Mouse (Mus musculus): ENCODE measurements around the gene Zbtb43. TPM values are rescaled to one million over a fixed set of nuclear protein-coding genes. Genes with fewer than 3 reads are reported as not detected.

Zbtb43 gene
- polyA plus RNA-seq, 1 experiment: 14.2 TPM

DNA sequence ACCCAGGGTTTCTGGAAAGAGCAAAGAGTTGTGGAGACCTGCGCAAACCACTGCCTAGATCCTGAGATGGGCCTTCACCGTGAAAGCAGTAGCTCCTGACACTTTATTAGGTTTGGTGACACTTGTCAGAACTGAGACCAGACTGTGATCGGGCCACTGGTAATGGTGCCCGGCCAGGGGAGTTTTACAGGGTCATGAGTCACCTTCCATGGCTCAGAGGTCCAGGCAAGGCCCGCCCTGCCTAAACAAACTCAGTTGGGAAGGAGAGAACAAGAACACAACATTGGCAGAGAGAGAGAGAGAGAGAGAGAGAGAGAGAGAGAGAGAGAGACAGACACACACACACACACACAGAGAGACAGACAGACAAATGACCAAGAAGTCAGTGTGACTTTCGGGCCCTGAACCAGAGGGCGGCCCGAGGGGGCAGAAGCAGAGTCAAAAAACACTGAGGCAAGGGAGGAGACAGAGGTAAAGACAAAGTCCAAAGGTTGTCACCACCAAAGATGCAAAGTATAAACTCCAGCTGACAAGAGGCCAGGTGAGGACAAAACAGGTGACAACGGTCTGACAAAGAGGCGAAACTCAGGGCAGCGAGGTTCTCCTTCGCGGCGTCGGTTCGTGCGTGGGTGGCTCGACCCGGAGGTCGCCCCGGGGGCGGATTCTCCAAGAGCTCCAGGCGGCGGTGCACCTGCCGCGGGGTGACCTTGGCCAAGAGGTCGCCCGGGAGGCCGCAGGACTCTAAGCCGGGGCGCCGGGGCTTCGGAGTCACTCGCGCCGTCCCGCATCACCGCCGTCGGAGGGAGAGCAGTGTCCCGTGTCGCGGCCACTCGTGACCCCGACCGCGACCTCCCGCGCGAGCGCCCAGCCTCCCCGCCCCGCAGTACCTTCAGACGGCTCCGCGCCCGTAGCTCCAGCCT lies 553 bp downstream of the Zbtb43 start:
- 2% methylated on average over 57 of the region's 57 CpGs for WGBS
- Histone ChIP-seq H3K27ac (ENCODE audit: insufficient read depth, low read depth, low read length) (peak overlapping the region; percentile 93), H3K4me1 (ENCODE audit: control insufficient read depth, insufficient read depth, low read length) (peaks cover 21% of the 10 kb centered on the region), H3K36me3 (ENCODE audit: control insufficient read depth, insufficient read depth, low read length) (peaks cover 2% of the 10 kb centered on the region), H3K4me3 (ENCODE audit: insufficient read depth, low read depth, low read length) (peak overlapping the region; percentile 95), H3K27me3 (replicated peaks; ENCODE audit: control insufficient read depth, insufficient read depth, low read length) (no peaks in the 10 kb centered on the region)
- no peak for TF ChIP-seq POLR2A (IDR thresholded peaks at IDR 0.05; ENCODE audit: low read depth, low read length)
- no peak for TF ChIP-seq CTCF (conservative IDR thresholded peaks at IDR 0.05; ENCODE audit: insufficient read depth, insufficient read length, low read depth, low read length)
- DNase-seq: peak; percentile 85

- no peak overlapping the region for H3K4me3 ChIP-seq (ENCODE audit: insufficient read depth, low read depth, low read length)
- DNase-seq: peak; percentile 73
- TF ChIP-seq CTCF (conservative IDR thresholded peaks at IDR 0.05; ENCODE audit: insufficient read depth, insufficient read length, low read depth, low read length) (no peak), POLR2A (IDR thresholded peaks at IDR 0.05; ENCODE audit: low read depth, low read length) (no peak)
- H3K27me3 ChIP-seq (replicated peaks; ENCODE audit: control insufficient read depth, insufficient read depth, low read length): no peaks in the 10 kb centered on the region
- peaks cover 2% of the 10 kb centered on the region for H3K36me3 ChIP-seq (ENCODE audit: control insufficient read depth, insufficient read depth, low read length)
- H3K27ac ChIP-seq (ENCODE audit: insufficient read depth, low read depth, low read length): no peak overlapping the region
- peaks cover 26% of the 10 kb centered on the region for H3K4me1 ChIP-seq (ENCODE audit: control insufficient read depth, insufficient read depth, low read length)
- WGBS: 30% methylated on average over 4 of the region's 4 CpGs
These were observed 2.4 kb downstream of the Zbtb43 start for GRCm38 (mm10) chr2:33465966-33466365.

- WGBS: 51% methylated on average over 5 of the region's 5 CpGs
- TF ChIP-seq CTCF (conservative IDR thresholded peaks at IDR 0.05; ENCODE audit: insufficient read depth, insufficient read length, low read depth, low read length) (no peak), POLR2A (IDR thresholded peaks at IDR 0.05; ENCODE audit: low read depth, low read length) (no peak)
- Histone ChIP-seq H3K4me1 (ENCODE audit: control insufficient read depth, insufficient read depth, low read length) (peaks cover 26% of the 10 kb centered on the region), H3K4me3 (ENCODE audit: insufficient read depth, low read depth, low read length) (no peak overlapping the region), H3K36me3 (ENCODE audit: control insufficient read depth, insufficient read depth, low read length) (peaks cover 2% of the 10 kb centered on the region), H3K27me3 (replicated peaks; ENCODE audit: control insufficient read depth, insufficient read depth, low read length) (no peaks in the 10 kb centered on the region), H3K27ac (ENCODE audit: insufficient read depth, low read depth, low read length) (no peak overlapping the region)
- peak; percentile 20 for DNase-seq
These were observed 3.1 kb downstream of the Zbtb43 start for GRCm38 (mm10) chr2:33465215-33465614.

GRCm38 (mm10) chr2:33462066-33462465 lies 6.3 kb downstream of the Zbtb43 start:
- DNase-seq: peak; percentile 66
- WGBS: 63% methylated on average over 7 of the region's 7 CpGs

GRCm38 (mm10) chr2:33461066-33461465 lies 7.3 kb downstream of the Zbtb43 start:
- Histone ChIP-seq H3K27me3 (replicated peaks; ENCODE audit: control insufficient read depth, insufficient read depth, low read length) (no peaks in the 10 kb centered on the region), H3K4me3 (ENCODE audit: insufficient read depth, low read depth, low read length) (no peak overlapping the region), H3K4me1 (ENCODE audit: control insufficient read depth, insufficient read depth, low read length) (peaks cover 16% of the 10 kb centered on the region), H3K27ac (ENCODE audit: insufficient read depth, low read depth, low read length) (no peak overlapping the region), H3K36me3 (ENCODE audit: control insufficient read depth, insufficient read depth, low read length) (peaks cover 2% of the 10 kb centered on the region)
- WGBS: 75% methylated on average over 1 of the region's 1 CpGs
- TF ChIP-seq CTCF (conservative IDR thresholded peaks at IDR 0.05; ENCODE audit: insufficient read depth, insufficient read length, low read depth, low read length): no peak
- no peak for TF ChIP-seq POLR2A (IDR thresholded peaks at IDR 0.05; ENCODE audit: low read depth, low read length)
- no peak for DNase-seq

More at GRCm38 (mm10) chr2:33462066-33462465, 6.3 kb downstream of the Zbtb43 start:
- peaks cover 2% of the 10 kb centered on the region for H3K36me3 ChIP-seq (ENCODE audit: control insufficient read depth, insufficient read depth, low read length)
- no peaks in the 10 kb centered on the region for H3K27me3 ChIP-seq (replicated peaks; ENCODE audit: control insufficient read depth, insufficient read depth, low read length)
- peaks cover 24% of the 10 kb centered on the region for H3K4me1 ChIP-seq (ENCODE audit: control insufficient read depth, insufficient read depth, low read length)
- H3K27ac ChIP-seq (ENCODE audit: insufficient read depth, low read depth, low read length): peak overlapping the region; percentile 40; the same call in 1 of the 2 replicates
- H3K4me3 ChIP-seq (ENCODE audit: insufficient read depth, low read depth, low read length): no peak overlapping the region
- no peak for TF ChIP-seq POLR2A (IDR thresholded peaks at IDR 0.05; ENCODE audit: low read depth, low read length)
- TF ChIP-seq CTCF (conservative IDR thresholded peaks at IDR 0.05; ENCODE audit: insufficient read depth, insufficient read length, low read depth, low read length): no peak

- peaks cover 2% of the 10 kb centered on the region for H3K36me3 ChIP-seq (ENCODE audit: control insufficient read depth, insufficient read depth, low read length)
- DNase-seq: no peak
- no peak overlapping the region for H3K4me3 ChIP-seq (ENCODE audit: insufficient read depth, low read depth, low read length)
- H3K4me1 ChIP-seq (ENCODE audit: control insufficient read depth, insufficient read depth, low read length): peaks cover 9% of the 10 kb centered on the region
- H3K27ac ChIP-seq (ENCODE audit: insufficient read depth, low read depth, low read length): no peak overlapping the region
- TF ChIP-seq POLR2A (IDR thresholded peaks at IDR 0.05; ENCODE audit: low read depth, low read length): no peak
- TF ChIP-seq CTCF (conservative IDR thresholded peaks at IDR 0.05; ENCODE audit: insufficient read depth, insufficient read length, low read depth, low read length): no peak
- WGBS: 67% methylated on average over 4 of the region's 4 CpGs
- no peaks in the 10 kb centered on the region for H3K27me3 ChIP-seq (replicated peaks; ENCODE audit: control insufficient read depth, insufficient read depth, low read length)
These were observed 8.7 kb downstream of the Zbtb43 start for GRCm38 (mm10) chr2:33459660-33460059.

DNA sequence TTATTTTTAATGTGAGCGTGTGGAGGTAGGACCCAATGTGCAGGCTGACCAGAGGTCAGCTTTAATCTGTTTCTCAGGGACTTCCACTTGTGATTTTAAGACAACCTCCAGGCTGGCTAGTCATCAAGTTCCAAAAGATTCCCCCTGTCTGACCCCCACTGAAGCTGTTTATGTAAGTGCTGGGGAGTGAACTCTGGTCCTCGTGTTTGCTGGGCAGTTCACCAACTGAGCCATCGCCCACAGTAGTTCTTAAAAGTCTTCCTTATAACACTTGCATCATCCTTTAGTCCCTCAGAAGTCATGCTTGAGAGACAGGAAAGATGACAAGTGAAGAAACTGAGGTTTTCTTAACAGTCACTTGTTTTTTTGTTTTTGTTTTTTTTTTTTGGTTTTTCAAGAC lies 11.7 kb downstream of the Zbtb43 start:
- Histone ChIP-seq H3K4me1 (ENCODE audit: control insufficient read depth, insufficient read depth, low read length) (no peaks in the 10 kb centered on the region; the same call in 1 of the 2 replicates), H3K27ac (ENCODE audit: insufficient read depth, low read depth, low read length) (no peak overlapping the region), H3K4me3 (ENCODE audit: insufficient read depth, low read depth, low read length) (no peak overlapping the region), H3K27me3 (replicated peaks; ENCODE audit: control insufficient read depth, insufficient read depth, low read length) (no peaks in the 10 kb centered on the region), H3K36me3 (ENCODE audit: control insufficient read depth, insufficient read depth, low read length) (peaks cover 4% of the 10 kb centered on the region; the same call in 1 of the 2 replicates)
- 39% methylated on average over 3 of the region's 3 CpGs for WGBS
- TF ChIP-seq CTCF (conservative IDR thresholded peaks at IDR 0.05; ENCODE audit: insufficient read depth, insufficient read length, low read depth, low read length) (no peak), POLR2A (IDR thresholded peaks at IDR 0.05; ENCODE audit: low read depth, low read length) (no peak)
- peak; percentile 60 for DNase-seq

Measured in kidney, adult 2 months (tissue).